Mouse (Mus musculus) CH12.LX (cell line): Measurements from ENCODE around the gene Shld2.

Experiments used
- CTCF ChIP-seq, 2 experiments: IDR thresholded peaks in 1 of 2; conservative IDR thresholded peaks in 1 of 2; 2 replicates each; pipeline ENCODE4 v1.5.1; 2011 to 2012; ENCODE audit warnings: low read depth in 2 of 2, low read length in 2 of 2, improper control_type of control experiment in 1 of 2, inconsistent platforms in 1 of 2, mild to moderate bottlenecking in 1 of 2, moderate library complexity in 1 of 2
- MAX ChIP-seq: IDR thresholded peaks from 2 replicates; pipeline ENCODE4 v1.6.1; 2011; ENCODE audit warnings: low read length, improper control_type of control experiment
- MEF2A ChIP-seq: IDR thresholded peaks from 2 replicates; pipeline ENCODE4 v1.6.1; 2014; ENCODE audit warnings: low read depth, mild to moderate bottlenecking, inconsistent platforms, low read length, improper control_type of control experiment, borderline replicate concordance
- MXI1 ChIP-seq: IDR thresholded peaks from 2 replicates; pipeline ENCODE4 v1.6.1; 2011; ENCODE audit warnings: mild to moderate bottlenecking, low read depth, low read length, improper control_type of control experiment
- PAX5 ChIP-seq: IDR thresholded peaks from 2 replicates; pipeline ENCODE4 v1.6.1; 2012; ENCODE audit warnings: low read length, inconsistent platforms, mixed read lengths
- POLR2A ChIP-seq: IDR thresholded peaks from 2 replicates; pipeline ENCODE4 v1.6.1; 2011; ENCODE audit warnings: low read depth, mild to moderate bottlenecking, improper control_type of control experiment, low read length
- UBTF ChIP-seq: IDR thresholded peaks from 2 replicates; pipeline ENCODE4 v1.6.1; 2012; ENCODE audit warnings: low read depth, mild to moderate bottlenecking, inconsistent platforms, low read length, improper control_type of control experiment, moderate library complexity
- USF1 ChIP-seq: IDR thresholded peaks from 2 replicates; pipeline ENCODE4 v1.6.1; 2014; ENCODE audit warnings: low read depth, mild to moderate bottlenecking, inconsistent platforms, low read length, improper control_type of control experiment
- ZC3H11A ChIP-seq: IDR thresholded peaks from 2 replicates; pipeline ENCODE4 v1.6.1; 2012; ENCODE audit warnings: low read depth, mild to moderate bottlenecking, inconsistent platforms, low read length, improper control_type of control experiment

DNA sequence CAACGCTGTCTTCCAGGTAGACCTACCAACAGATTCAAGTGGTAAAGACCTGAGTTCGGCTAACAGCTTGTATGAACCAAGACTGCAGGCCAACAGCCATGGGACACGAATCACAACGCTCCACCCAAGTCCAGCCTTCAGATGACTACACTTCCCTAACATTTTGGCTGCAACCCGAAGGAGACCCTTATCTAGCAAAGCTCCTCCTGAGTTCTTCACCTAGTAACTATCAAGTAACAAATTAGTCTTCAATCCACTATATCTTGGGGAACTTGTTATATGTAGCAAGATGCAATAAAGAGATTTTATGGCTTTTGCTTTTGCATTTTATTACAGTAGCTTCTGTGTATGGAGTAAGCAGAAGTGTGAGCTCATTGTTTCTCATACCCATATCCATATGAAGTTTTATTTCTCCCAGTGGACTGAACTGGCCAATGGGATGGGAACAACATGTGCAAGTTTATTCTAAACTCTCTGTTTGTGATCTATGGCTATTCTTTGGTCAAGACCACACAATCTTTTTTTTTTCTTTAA, 28.5 kb downstream of the Shld2 start:
- TF ChIP-seq CTCF (conservative IDR thresholded peaks at IDR 0.05 in 1 of 2, IDR thresholded peaks at IDR 0.05 in 1 of 2; ENCODE audit: low read depth in 2 of 2, low read length in 2 of 2) = no peak
- no peak for TF ChIP-seq ZC3H11A
- TF ChIP-seq MEF2A = no peak
- no peak for TF ChIP-seq MXI1
- TF ChIP-seq UBTF = no peak
- no peak for TF ChIP-seq POLR2A
- no peak for TF ChIP-seq PAX5
- no peak for TF ChIP-seq MAX
- TF ChIP-seq USF1 = no peak
